Mouse (Mus musculus) intestine, postnatal 0 days (tissue): Measurements from ENCODE around the gene Sox30. TPM values are rescaled to one million over a fixed set of nuclear protein-coding genes. Genes with fewer than 3 reads are reported as not detected.
A peak's percentile ranks its signal among the peaks of the same experiment; 100 is the strongest.

Source experiments
- ATAC-seq: fragments of 200-750 bp; cut with Nextera tagmentation; 2 replicates; pipeline ENCODE4 v1.8.0; 2017; ENCODE audit warnings: mild to moderate bottlenecking, moderate TSS enrichment, moderate library complexity
- H3K27ac ChIP-seq: fragments of 300-500 bp; sonication (generic); 2 replicates; pipeline ENCODE4 v1.5.1; 2014; ENCODE audit warnings: mild to moderate bottlenecking, low read depth, low read length, moderate library complexity
- H3K27me3 ChIP-seq: fragments of 300-500 bp; sonication (generic); replicated peaks from 2 replicates; pipeline ENCODE4 v1.6.1; 2014; ENCODE audit warnings: low read length, mixed read lengths; ENCODE audit not compliant: control insufficient read depth, insufficient read depth
- H3K36me3 ChIP-seq: fragments of 300-500 bp; sonication (generic); 2 replicates; pipeline ENCODE4 v1.6.1; 2014; ENCODE audit warnings: mild to moderate bottlenecking, moderate library complexity; ENCODE audit not compliant: control insufficient read depth, insufficient read depth
- H3K4me1 ChIP-seq: fragments of 300-500 bp; sonication (generic); replicated peaks from 2 replicates; pipeline ENCODE4 v1.6.1; 2014; ENCODE audit warnings: antibody characterized with exemption, low read length, mixed read lengths; ENCODE audit not compliant: control insufficient read depth, insufficient read depth
- H3K4me2 ChIP-seq: fragments of 300-500 bp; sonication (generic); replicated peaks from 2 replicates; pipeline ENCODE4 v1.6.1; 2014; ENCODE audit warnings: low read depth, mild to moderate bottlenecking, moderate library complexity
- H3K4me3 ChIP-seq: fragments of 300-500 bp; sonication (generic); 2 replicates; pipeline ENCODE4 v1.5.1; 2014; ENCODE audit warnings: low read depth, low read length
- H3K9ac ChIP-seq: fragments of 300-500 bp; sonication (generic); 2 replicates; pipeline ENCODE4 v1.6.1; 2014; ENCODE audit warnings: mild to moderate bottlenecking, low read depth, low read length
- H3K9me3 ChIP-seq: fragments of 300-500 bp; sonication (generic); 2 replicates; pipeline ENCODE4 v1.6.1; 2016; ENCODE audit warnings: mixed run types; ENCODE audit not compliant: control insufficient read depth
- CTCF ChIP-seq: sonication (generic); IDR thresholded peaks from 2 replicates; pipeline ENCODE4 v1.5.1; 2016; ENCODE audit warnings: low read depth, mild to moderate bottlenecking, control low read depth, antibody characterized with exemption, moderate library complexity
- WGBS: fragments of 180-500 bp; shearing (Covaris S2); extraction: QIAGEN DNeasy Blood & Tissue Kit; methylation state at CpG from one replicate; pipeline ENCODE4 v1.1.7; 2014; 5-methylcytosine and 5-hydroxymethylcytosine counted together
- polyA plus RNA-seq: library from polyadenylated mRNA; unstranded; fragments of >200 nt; fragmentation: Nextera tagmentation; extraction: Ambion mirVana; gene quantifications from 2 replicates; pipeline ENCODE4 v1.2.1, GENCODE M21; 2015

Sox30 gene
- polyA plus RNA-seq, 1 experiment from 2014 or later = 0.16 TPM

- H3K4me1 ChIP-seq = no peaks in the 10 kb centered on the region
- H3K27ac ChIP-seq = no peak overlapping the region
- TF ChIP-seq CTCF = peak; percentile 35
- H3K36me3 ChIP-seq = no peaks in the 10 kb centered on the region
- H3K9ac ChIP-seq = no peak overlapping the region
- H3K9me3 ChIP-seq = no peaks in the 10 kb centered on the region
- no peak for ATAC-seq
- no peaks in the 10 kb centered on the region for H3K27me3 ChIP-seq
- H3K4me2 ChIP-seq = no peak overlapping the region
- no peak overlapping the region for H3K4me3 ChIP-seq
- WGBS = 82% methylated on average over 5 of the region's 5 CpGs
These were observed 20.1 kb upstream of the Sox30 start for GRCm38 (mm10) chr11:45960003-45960402.

GRCm38 (mm10) chr11:45966896-45967295 is 13.2 kb upstream of the Sox30 start:
- H3K9ac ChIP-seq = no peak overlapping the region

GRCm38 (mm10) chr11:45968466-45968865 is 11.6 kb upstream of the Sox30 start:
- no peaks in the 10 kb centered on the region for H3K27me3 ChIP-seq
- no peak overlapping the region for H3K9ac ChIP-seq
- no peaks in the 10 kb centered on the region for H3K9me3 ChIP-seq
- no peaks in the 10 kb centered on the region for H3K36me3 ChIP-seq
- no peak overlapping the region for H3K27ac ChIP-seq
- no peak overlapping the region for H3K4me2 ChIP-seq
- H3K4me3 ChIP-seq = no peak overlapping the region
- 88% methylated on average over 3 of the region's 3 CpGs for WGBS
- no peak for TF ChIP-seq CTCF
- no peak for ATAC-seq
- H3K4me1 ChIP-seq = no peaks in the 10 kb centered on the region

More at GRCm38 (mm10) chr11:45966896-45967295, 13.2 kb upstream of the Sox30 start:
- no peak for ATAC-seq
- Histone ChIP-seq H3K36me3 (no peaks in the 10 kb centered on the region), H3K4me3 (no peak overlapping the region), H3K4me1 (no peaks in the 10 kb centered on the region), H3K27me3 (no peaks in the 10 kb centered on the region), H3K27ac (no peak overlapping the region), H3K4me2 (no peak overlapping the region), H3K9me3 (no peaks in the 10 kb centered on the region)
- TF ChIP-seq CTCF = no peak
- WGBS = 82% methylated on average over 4 of the region's 4 CpGs

GRCm38 (mm10) chr11:45973635-45974034 is 6.5 kb upstream of the Sox30 start:
- Histone ChIP-seq H3K4me3 (no peak overlapping the region), H3K4me1 (no peaks in the 10 kb centered on the region), H3K9me3 (no peaks in the 10 kb centered on the region), H3K4me2 (no peak overlapping the region), H3K27me3 (no peaks in the 10 kb centered on the region), H3K27ac (no peak overlapping the region), H3K36me3 (no peaks in the 10 kb centered on the region), H3K9ac (no peak overlapping the region)
- no peak for ATAC-seq
- WGBS = 83% methylated on average over 5 of the region's 5 CpGs
- TF ChIP-seq CTCF = no peak

- Histone ChIP-seq H3K9me3 (no peaks in the 10 kb centered on the region), H3K9ac (no peak overlapping the region), H3K36me3 (no peaks in the 10 kb centered on the region), H3K4me3 (no peak overlapping the region), H3K27me3 (no peaks in the 10 kb centered on the region), H3K27ac (no peak overlapping the region), H3K4me2 (no peak overlapping the region), H3K4me1 (no peaks in the 10 kb centered on the region)
- TF ChIP-seq CTCF = no peak
- WGBS = 88% methylated on average over 8 of the region's 8 CpGs
- ATAC-seq = no peak
These were observed 5.6 kb upstream of the Sox30 start for GRCm38 (mm10) chr11:45974466-45974865.

- no peak for TF ChIP-seq CTCF
- 80% methylated on average over 3 of the region's 3 CpGs for WGBS
- no peak for ATAC-seq
These were observed 4.0 kb upstream of the Sox30 start for GRCm38 (mm10) chr11:45976061-45976460.

GRCm38 (mm10) chr11:45980893-45981253 is 763 bp downstream of the Sox30 start:
- peak; percentile 8; the same call in 1 of the 2 replicates for ATAC-seq
- Histone ChIP-seq H3K4me3 (peak overlapping the region; percentile 51), H3K4me2 (peak overlapping the region; percentile 87), H3K27ac (no peak overlapping the region), H3K9ac (peak overlapping the region; percentile 71), H3K4me1 (no peaks in the 10 kb centered on the region), H3K9me3 (no peaks in the 10 kb centered on the region), H3K27me3 (no peaks in the 10 kb centered on the region), H3K36me3 (no peaks in the 10 kb centered on the region)
- WGBS = 41% methylated on average over 19 of the region's 19 CpGs
- no peak for TF ChIP-seq CTCF

More at GRCm38 (mm10) chr11:45976061-45976460, 4.0 kb upstream of the Sox30 start:
- Histone ChIP-seq H3K9me3 (no peaks in the 10 kb centered on the region), H3K4me3 (no peak overlapping the region), H3K9ac (no peak overlapping the region), H3K27ac (no peak overlapping the region), H3K4me1 (no peaks in the 10 kb centered on the region), H3K27me3 (no peaks in the 10 kb centered on the region), H3K4me2 (no peak overlapping the region), H3K36me3 (no peaks in the 10 kb centered on the region)
